Mouse (Mus musculus) intestine, embryonic 16.5 days (tissue): Measurements from ENCODE around the gene Cyb5d1. TPM values are rescaled to one million over a fixed set of nuclear protein-coding genes. Genes with fewer than 3 reads are reported as not detected.

ENCODE experiments used
- ATAC-seq: fragments of 200-750 bp; cut with Nextera tagmentation; 2 replicates; pipeline ENCODE4 v1.8.0; 2017; ENCODE audit warnings: moderate TSS enrichment, moderate library complexity
- H3K27ac ChIP-seq: fragments of 300-500 bp; sonication (generic); 2 replicates; pipeline ENCODE4 v1.5.1; 2014; ENCODE audit warnings: mild to moderate bottlenecking, low read length
- H3K27me3 ChIP-seq: fragments of 300-500 bp; sonication (generic); replicated peaks from 2 replicates; pipeline ENCODE4 v1.6.1; 2014; ENCODE audit warnings: low read length, control low read depth, mixed read lengths; ENCODE audit not compliant: control insufficient read depth, insufficient read depth
- H3K36me3 ChIP-seq: fragments of 300-500 bp; sonication (generic); 2 replicates; pipeline ENCODE4 v1.6.1; 2014; ENCODE audit warnings: low read length, control low read depth; ENCODE audit not compliant: control insufficient read depth, insufficient read depth
- H3K4me1 ChIP-seq: fragments of 300-500 bp; sonication (generic); 2 replicates; pipeline ENCODE4 v1.6.1; 2014; ENCODE audit warnings: low read length, control low read depth, mixed read lengths; ENCODE audit not compliant: control insufficient read depth, insufficient read depth
- H3K4me2 ChIP-seq: fragments of 300-500 bp; sonication (generic); 2 replicates; pipeline ENCODE4 v1.6.1; 2014; ENCODE audit warnings: low read depth, low read length, control low read depth
- H3K4me3 ChIP-seq: fragments of 300-500 bp; sonication (generic); 2 replicates; pipeline ENCODE4 v1.5.1; 2014; ENCODE audit warnings: mild to moderate bottlenecking, low read length
- H3K9ac ChIP-seq: fragments of 300-500 bp; sonication (generic); 2 replicates; pipeline ENCODE4 v1.6.1; 2014; ENCODE audit warnings: low read depth, low read length
- H3K9me3 ChIP-seq: fragments of 300-500 bp; sonication (generic); 2 replicates; pipeline ENCODE4 v1.6.1; 2016; ENCODE audit warnings: low read length, control low read depth; ENCODE audit not compliant: control insufficient read depth
- WGBS: fragments of 180-500 bp; shearing (Covaris S2); extraction: QIAGEN DNeasy Blood & Tissue Kit; methylation state at CpG from one replicate; pipeline ENCODE4 v1.1.7; 2014; 5-methylcytosine and 5-hydroxymethylcytosine counted together
- polyA plus RNA-seq: library from polyadenylated mRNA; unstranded; fragments of >200 nt; fragmentation: Nextera tagmentation; extraction: Ambion mirVana; gene quantifications from 2 replicates; pipeline ENCODE4 v1.2.1, GENCODE M21; 2015

Gene Cyb5d1
- polyA plus RNA-seq, 1 experiment from 2014 or later = 24.0 TPM

DNA sequence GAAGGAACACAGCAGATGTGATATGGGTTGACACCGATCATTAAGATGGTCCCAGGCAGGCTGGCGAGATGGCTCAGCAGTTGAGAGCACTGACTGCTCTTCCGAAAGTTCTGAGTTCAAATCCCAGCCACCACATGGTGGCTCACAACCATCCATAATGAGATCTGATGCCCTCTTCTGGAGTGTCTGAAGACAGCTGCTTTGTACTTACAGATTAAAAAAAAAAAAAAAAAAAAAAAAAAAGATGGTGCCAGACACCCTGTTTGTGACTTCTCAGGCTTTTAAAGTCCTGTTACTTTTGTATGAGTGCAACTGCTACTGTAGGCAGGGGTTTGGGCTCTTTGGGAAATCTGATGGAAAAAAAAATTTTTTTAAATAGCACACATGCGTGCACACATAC, 6.8 kb downstream of the Cyb5d1 start:
- H3K9me3 ChIP-seq = no peaks in the 10 kb centered on the region
- 0 out of 2 replicates have a peak, but pooled peaks cover 2% of the 10 kb centered on the region for H3K4me1 ChIP-seq
- H3K4me3 ChIP-seq = no peak overlapping the region
- H3K9ac ChIP-seq = no peak overlapping the region
- WGBS = 98% methylated on average over 4 of the region's 4 CpGs
- H3K4me2 ChIP-seq = no peak overlapping the region
- H3K27me3 ChIP-seq = no peaks in the 10 kb centered on the region
- H3K27ac ChIP-seq = no peak overlapping the region
- ATAC-seq = no peak
- H3K36me3 ChIP-seq = no peaks in the 10 kb centered on the region

DNA sequence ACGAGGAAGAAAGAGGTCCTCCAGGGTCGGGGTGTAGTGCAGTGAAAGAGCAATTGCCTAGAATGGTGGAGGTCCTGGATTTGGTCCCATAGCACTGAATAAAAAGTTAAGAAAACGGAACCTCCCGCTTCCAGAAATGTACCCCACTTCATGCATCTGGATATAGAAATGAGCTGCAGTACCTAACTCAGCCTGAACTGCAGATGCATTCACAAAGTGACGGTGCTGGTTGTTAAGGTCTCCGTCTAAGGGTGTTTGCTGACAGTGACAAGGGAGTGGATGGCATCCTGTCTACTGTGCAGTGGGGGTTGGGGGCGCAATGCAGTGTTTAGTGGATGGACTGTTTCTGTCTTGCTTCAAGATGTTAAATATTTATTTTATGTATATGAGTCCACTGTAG, 8.7 kb downstream of the Cyb5d1 start:
- H3K27me3 ChIP-seq = no peaks in the 10 kb centered on the region
- no peak overlapping the region for H3K27ac ChIP-seq
- H3K4me3 ChIP-seq = no peak overlapping the region
- WGBS = 71% methylated on average over 7 of the region's 7 CpGs
- no peak overlapping the region for H3K4me2 ChIP-seq
- 0 out of 2 replicates have a peak, but pooled peaks cover 2% of the 10 kb centered on the region for H3K4me1 ChIP-seq
- no peaks in the 10 kb centered on the region for H3K36me3 ChIP-seq
- H3K9ac ChIP-seq = no peak overlapping the region
- no peak for ATAC-seq
- H3K9me3 ChIP-seq = no peaks in the 10 kb centered on the region

DNA sequence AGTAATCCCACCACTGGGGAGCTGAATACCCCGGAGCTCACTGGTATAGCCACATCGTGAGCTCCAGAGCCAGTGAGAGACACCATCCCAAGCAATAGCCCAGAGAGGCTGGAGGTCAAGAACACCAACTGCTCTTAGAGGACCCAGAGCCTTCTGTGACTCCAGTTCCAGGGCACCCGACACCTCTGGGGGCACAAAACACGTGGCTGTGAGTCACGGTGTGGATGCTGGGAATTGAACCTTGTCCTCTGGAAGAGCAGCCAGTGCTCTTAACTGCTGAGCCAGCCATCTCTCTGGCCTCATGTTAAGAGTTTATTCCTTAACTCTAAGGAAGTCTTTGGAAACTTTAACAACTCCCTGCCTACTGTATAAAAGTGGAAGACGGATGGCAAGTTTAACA, 10.5 kb downstream of the Cyb5d1 start:
- H3K27ac ChIP-seq = peak overlapping the region; percentile 75
- peak; percentile 73 for ATAC-seq
- no peak overlapping the region for H3K9ac ChIP-seq
- H3K4me1 ChIP-seq = 0 out of 2 replicates have a peak, but pooled peaks cover 2% of the 10 kb centered on the region
- no peak overlapping the region for H3K4me3 ChIP-seq
- no peaks in the 10 kb centered on the region for H3K27me3 ChIP-seq
- 76% methylated on average over 6 of the region's 6 CpGs for WGBS
- no peak overlapping the region for H3K4me2 ChIP-seq
- H3K36me3 ChIP-seq = no peaks in the 10 kb centered on the region
- no peaks in the 10 kb centered on the region for H3K9me3 ChIP-seq

DNA sequence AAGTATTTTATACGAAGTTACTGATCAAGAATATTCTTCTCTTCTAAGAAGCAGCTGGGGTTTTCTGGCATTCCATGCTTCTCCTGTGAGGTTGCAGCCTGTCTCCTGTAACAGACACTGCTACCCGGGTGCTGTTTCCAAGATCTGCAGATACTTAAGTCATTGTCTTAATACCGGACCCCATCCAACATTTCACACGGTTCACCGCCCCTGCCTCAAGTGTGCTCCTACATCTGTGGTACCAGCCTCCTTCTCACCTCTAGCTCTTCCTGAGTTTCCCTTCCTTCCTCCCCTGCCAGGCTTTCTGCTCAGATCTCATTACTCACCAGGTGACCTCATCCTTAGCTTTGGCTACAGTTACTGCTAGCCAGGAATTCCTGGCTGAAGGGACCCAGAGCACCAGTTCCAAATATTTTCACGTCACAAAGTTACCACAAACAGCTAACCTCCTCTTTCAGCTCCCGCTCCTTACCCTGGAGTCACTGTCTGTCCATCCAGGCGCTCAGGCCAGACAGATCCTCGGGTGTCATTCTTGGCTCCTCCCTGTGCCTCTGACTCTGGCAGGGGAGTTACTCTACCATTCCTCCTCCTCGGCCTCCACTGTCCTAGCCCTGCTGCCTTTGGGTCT, 12.8 kb downstream of the Cyb5d1 start:
- ATAC-seq = no peak

DNA sequence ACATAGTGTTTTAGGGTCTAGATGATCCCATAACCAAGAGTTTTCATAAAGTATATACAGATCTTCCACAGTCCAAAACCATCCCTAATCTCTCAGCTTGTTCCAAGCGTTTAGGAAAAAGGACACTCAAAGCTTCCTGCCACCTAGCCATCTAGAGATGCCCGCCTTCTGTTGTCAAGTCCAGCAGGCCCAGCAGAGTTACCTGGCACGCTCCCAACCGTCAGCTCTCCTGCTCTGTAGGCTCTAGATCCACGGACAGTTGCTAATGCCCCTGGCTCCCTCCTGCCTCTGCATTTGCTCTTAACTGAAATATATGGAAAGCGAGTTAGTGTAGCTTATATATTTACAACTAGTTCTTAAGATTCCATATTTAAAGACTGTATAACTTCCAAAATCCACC, 14.1 kb downstream of the Cyb5d1 start:
- Histone ChIP-seq H3K4me3 (no peak overlapping the region), H3K4me2 (no peak overlapping the region), H3K9me3 (no peaks in the 10 kb centered on the region), H3K27ac (no peak overlapping the region), H3K4me1 (peaks cover 4% of the 10 kb centered on the region; the same call in 1 of the 2 replicates), H3K36me3 (no peaks in the 10 kb centered on the region), H3K9ac (no peak overlapping the region), H3K27me3 (no peaks in the 10 kb centered on the region)
- ATAC-seq = no peak
- 82% methylated on average over 6 of the region's 6 CpGs for WGBS

More for the DNA sequence above, 12.8 kb downstream of the Cyb5d1 start:
- no peak overlapping the region for H3K4me3 ChIP-seq
- H3K4me2 ChIP-seq = no peak overlapping the region
- 0 out of 2 replicates have a peak, but pooled peaks cover 2% of the 10 kb centered on the region for H3K4me1 ChIP-seq
- H3K9me3 ChIP-seq = no peaks in the 10 kb centered on the region
- H3K9ac ChIP-seq = no peak overlapping the region
- no peak overlapping the region for H3K27ac ChIP-seq
- H3K36me3 ChIP-seq = no peaks in the 10 kb centered on the region
- no peaks in the 10 kb centered on the region for H3K27me3 ChIP-seq
- WGBS = 62% methylated on average over 10 of the region's 10 CpGs

DNA sequence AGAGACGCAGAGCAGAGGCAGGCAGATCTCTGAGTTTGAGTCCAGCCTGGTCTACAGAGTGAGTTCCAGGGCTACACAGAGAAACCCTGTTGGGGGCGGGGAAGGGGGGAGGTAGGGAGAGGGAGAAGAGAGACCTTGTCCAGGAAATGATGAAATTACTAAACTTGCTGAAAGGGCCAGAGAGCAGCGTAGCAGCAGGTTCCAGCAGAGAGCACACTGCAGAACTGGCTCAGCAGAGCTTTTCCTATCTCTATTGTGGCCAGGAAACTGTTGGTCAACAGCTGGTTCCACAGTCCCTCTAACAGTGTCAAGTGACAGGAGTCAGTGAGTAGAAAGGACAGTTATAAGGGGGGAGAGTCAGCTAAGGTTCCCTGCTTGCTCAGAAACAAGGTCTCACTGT, 15.8 kb downstream of the Cyb5d1 start:
- H3K4me3 ChIP-seq = no peak overlapping the region
- H3K9me3 ChIP-seq = no peaks in the 10 kb centered on the region
- peaks cover 2% of the 10 kb centered on the region; the same call in 1 of the 2 replicates for H3K4me1 ChIP-seq
- no peaks in the 10 kb centered on the region for H3K27me3 ChIP-seq
- no peak overlapping the region; the same call in 1 of the 2 replicates for H3K27ac ChIP-seq
- WGBS = 82% methylated on average over 3 of the region's 3 CpGs
- ATAC-seq = no peak
- H3K36me3 ChIP-seq = no peaks in the 10 kb centered on the region
- no peak overlapping the region for H3K9ac ChIP-seq
- no peak overlapping the region for H3K4me2 ChIP-seq

DNA sequence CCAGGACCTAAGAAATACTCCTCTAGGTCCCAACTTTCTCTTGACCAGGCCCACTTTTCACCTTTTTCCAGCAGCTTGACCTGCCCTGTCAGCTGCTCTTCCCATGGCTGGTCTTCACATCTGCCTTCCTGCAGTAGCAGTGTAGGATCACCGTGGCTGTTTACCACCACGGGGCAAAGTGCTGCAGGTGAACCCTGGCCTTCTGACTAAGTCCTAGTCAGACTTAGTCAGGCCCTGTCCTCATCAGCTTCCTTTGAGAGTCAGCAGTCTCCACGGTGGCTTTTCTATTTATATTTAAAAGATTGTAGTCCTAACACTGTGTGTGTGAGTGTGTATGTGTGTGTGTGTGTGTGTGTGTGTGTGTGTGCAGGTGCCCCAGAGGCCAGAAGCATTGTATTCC, 17.7 kb downstream of the Cyb5d1 start:
- 49% methylated on average over 3 of the region's 3 CpGs for WGBS
- no peaks in the 10 kb centered on the region for H3K27me3 ChIP-seq
- H3K4me2 ChIP-seq = no peak overlapping the region
- H3K9ac ChIP-seq = no peak overlapping the region; the same call in 1 of the 2 replicates
- H3K9me3 ChIP-seq = no peaks in the 10 kb centered on the region
- ATAC-seq = peak; percentile 93
- H3K27ac ChIP-seq = peak overlapping the region; percentile 38
- H3K4me3 ChIP-seq = no peak overlapping the region
- peaks cover 9% of the 10 kb centered on the region for H3K4me1 ChIP-seq
- no peaks in the 10 kb centered on the region; the same call in 1 of the 2 replicates for H3K36me3 ChIP-seq

DNA sequence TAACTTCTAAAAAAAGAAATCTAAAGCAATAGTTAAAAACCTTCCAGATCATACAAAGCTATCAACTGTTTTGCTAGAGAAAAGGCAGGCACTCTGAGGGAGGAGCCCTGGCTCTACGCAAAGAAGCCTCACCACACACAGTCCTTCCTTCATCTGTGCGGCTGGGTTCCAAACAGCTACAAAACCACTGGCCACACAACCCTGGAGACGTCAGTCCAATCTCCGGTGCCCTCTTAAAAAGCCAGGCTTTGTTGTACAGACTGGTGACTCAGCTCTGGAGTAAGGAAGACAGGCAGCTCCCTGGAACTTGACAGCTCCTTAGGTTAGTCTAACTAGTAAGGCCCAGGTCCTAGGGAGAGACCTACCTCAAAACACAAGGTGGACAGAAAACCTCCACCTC, 19.8 kb downstream of the Cyb5d1 start:
- H3K4me1 ChIP-seq = peaks cover 30% of the 10 kb centered on the region
- no peak overlapping the region for H3K4me3 ChIP-seq
- no peak for ATAC-seq
- no peak overlapping the region for H3K9ac ChIP-seq
- H3K4me2 ChIP-seq = no peak overlapping the region
- WGBS = 86% methylated on average over 4 of the region's 4 CpGs
- H3K36me3 ChIP-seq = no peaks in the 10 kb centered on the region; the same call in 1 of the 2 replicates
- no peaks in the 10 kb centered on the region for H3K27me3 ChIP-seq
- H3K27ac ChIP-seq = no peak overlapping the region
- no peaks in the 10 kb centered on the region for H3K9me3 ChIP-seq

DNA sequence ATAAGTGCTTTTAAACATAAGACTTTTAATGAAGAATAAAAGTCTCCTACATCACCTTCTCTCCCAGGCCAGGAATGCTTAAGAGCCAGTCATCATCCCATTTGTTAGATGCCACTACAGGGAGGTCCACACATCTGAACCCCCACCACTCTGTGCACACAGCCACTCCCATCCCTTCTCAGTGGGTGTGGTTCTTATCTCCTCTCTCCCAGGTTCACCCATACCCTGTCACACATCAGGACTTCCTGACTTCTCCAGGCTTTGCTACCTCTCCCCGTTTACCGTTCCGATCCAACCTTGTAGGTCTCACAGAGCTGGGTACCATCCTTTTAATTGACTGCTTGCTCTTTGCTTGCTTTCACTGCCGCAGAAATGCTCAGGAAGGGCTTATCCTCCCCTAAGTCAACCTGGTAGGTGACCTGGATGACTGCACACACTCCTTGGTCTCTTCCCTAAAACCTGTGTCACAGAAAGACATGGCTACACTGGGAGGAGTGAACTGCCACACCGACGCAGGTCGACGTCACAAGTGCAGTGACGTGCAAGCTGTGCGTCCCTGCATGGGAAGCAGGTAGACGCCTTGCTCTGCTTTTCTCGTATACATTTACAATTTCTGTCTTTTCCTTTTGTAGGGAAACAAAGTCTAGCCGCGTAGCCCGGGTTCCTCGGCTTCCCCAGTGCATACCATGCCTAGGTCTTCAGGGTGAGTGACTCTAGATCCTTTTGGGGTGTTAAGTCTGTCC, 22.0 kb downstream of the Cyb5d1 start:
- no peak overlapping the region for H3K4me2 ChIP-seq
- no peak overlapping the region for H3K4me3 ChIP-seq
- H3K9me3 ChIP-seq = no peaks in the 10 kb centered on the region
- no peaks in the 10 kb centered on the region for H3K27me3 ChIP-seq
- no peaks in the 10 kb centered on the region; the same call in 1 of the 2 replicates for H3K36me3 ChIP-seq
- no peak for ATAC-seq
- 87% methylated on average over 16 of the region's 16 CpGs for WGBS
- H3K9ac ChIP-seq = no peak overlapping the region
- H3K27ac ChIP-seq = no peak overlapping the region
- H3K4me1 ChIP-seq = peaks cover 32% of the 10 kb centered on the region
